Mouse (Mus musculus): ENCODE measurements around the gene Frmpd1. TPM values are rescaled to one million over a fixed set of nuclear protein-coding genes. Genes with fewer than 3 reads are reported as not detected.

Frmpd1 gene
- total and polyA plus RNA-seq, 3 experiments: not detected

DNA sequence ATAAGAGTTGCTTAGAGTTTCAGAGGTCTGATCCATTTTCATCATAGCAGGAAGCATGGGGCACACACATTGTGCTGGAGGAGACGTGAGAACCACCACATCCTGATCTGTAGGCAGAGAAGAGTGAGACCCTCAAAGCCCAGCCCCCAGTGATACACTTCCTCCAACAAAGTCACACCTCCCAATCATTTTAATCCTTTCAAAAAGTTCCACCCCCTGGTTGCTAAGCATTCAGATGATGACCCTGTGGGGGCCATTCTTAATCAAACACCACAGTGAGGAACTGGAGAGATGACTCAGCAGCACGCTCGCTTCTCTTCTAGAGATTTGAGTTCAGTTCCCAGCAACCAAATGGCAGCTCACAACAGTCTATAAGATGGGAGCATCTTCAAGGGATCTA lies 147.8 kb downstream of the Frmpd1 start:
- dilution Hi-C loops (cut with MboI; ENCODE audit: extremely low pct_ligation_motif_present, extremely low pct_unique_long_range_greater_than_20kb, low sequenced_read_pairs) (no loop called here), in situ Hi-C loops (cut with MboI; ENCODE audit: low pct_ligation_motif_present, low pct_unique_long_range_greater_than_20kb, low sequenced_read_pairs) (no loop called here)
- H3K79me2 ChIP-seq (replicated peaks; ENCODE audit: control insufficient read depth, extremely low read depth, insufficient read depth, poor library complexity, severe bottlenecking): no peaks in the 10 kb centered on the region
- TF ChIP-seq BHLHE40 (IDR thresholded peaks at IDR 0.05; ENCODE audit: low read depth, low read length) (no peak), TBP (conservative IDR thresholded peaks at IDR 0.05; ENCODE audit: low read depth, low read length) (no peak), E2F4 (IDR thresholded peaks at IDR 0.05; ENCODE audit: insufficient replicate concordance, low read depth, low read length) (no peak), HCFC1 (IDR thresholded peaks at IDR 0.05; ENCODE audit: low read depth, low read length) (no peak), CHD1 (IDR thresholded peaks at IDR 0.05; ENCODE audit: low read depth, low read length) (no peak), USF2 (conservative IDR thresholded peaks at IDR 0.05; ENCODE audit: low read depth, low read length) (no peak), JUND (conservative IDR thresholded peaks at IDR 0.05; ENCODE audit: low read depth, low read length) (no peak), USF1 (IDR thresholded peaks at IDR 0.05; ENCODE audit: low read depth, low read length) (no peak), NRF1 (IDR thresholded peaks at IDR 0.05; ENCODE audit: low read depth, low read length) (no peak), ZNF384 (IDR thresholded peaks at IDR 0.05; ENCODE audit: low read depth, low read length) (no peak), CTCF (conservative IDR thresholded peaks at IDR 0.05 in 1 of 2, IDR thresholded peaks at IDR 0.05 in 1 of 2; ENCODE audit: low read depth in 2 of 2, low read length in 2 of 2) (no peak), MXI1 (IDR thresholded peaks at IDR 0.05; ENCODE audit: low read depth, low read length) (no peak), KAT2A (IDR thresholded peaks at IDR 0.05; ENCODE audit: insufficient replicate concordance, low read length) (no peak), ZC3H11A (IDR thresholded peaks at IDR 0.05; ENCODE audit: low read depth, low read length) (no peak), TCF12 (IDR thresholded peaks at IDR 0.05; ENCODE audit: low read depth, low read length) (no peak), JUN (IDR thresholded peaks at IDR 0.05; ENCODE audit: insufficient read depth, low read depth, low read length) (no peak), SMC3 (IDR thresholded peaks at IDR 0.05; ENCODE audit: low read depth, low read length) (no peak), MEF2A (IDR thresholded peaks at IDR 0.05; ENCODE audit: borderline replicate concordance, low read depth, low read length) (no peak), MAFK (IDR thresholded peaks at IDR 0.05; ENCODE audit: insufficient replicate concordance, low read length) (no peak)
- no peak overlapping the region for H3K27ac ChIP-seq (ENCODE audit: insufficient read depth, low read depth)
- H3K36me3 ChIP-seq (replicated peaks in 1 of 2; ENCODE audit: control insufficient read depth in 1 of 2, insufficient read depth in 1 of 2, low read length in 1 of 2): no peaks in the 10 kb centered on the region
- H3K4me1 ChIP-seq (ENCODE audit: control insufficient read depth in 1 of 2, insufficient read depth in 2 of 2): peaks cover 0 to 5% of the 10 kb centered on the region in 2 experiments; a peak in 1 of 4 replicates
- H3K4me3 ChIP-seq (replicated peaks in 1 of 3; ENCODE audit: low read depth in 2 of 3, low read length in 2 of 3, poor library complexity in 1 of 3): no peak overlapping the region
- H3K4me2 ChIP-seq (ENCODE audit: insufficient read depth, low read depth, poor library complexity, severe bottlenecking): no peak overlapping the region
- H3K9ac ChIP-seq (ENCODE audit: insufficient read depth, low read depth): no peak overlapping the region
- peak; percentile 16 for DNase-seq (ENCODE audit: extremely low read depth)
- peaks cover 4% of the 10 kb centered on the region for H3K27me3 ChIP-seq (replicated peaks)
- H3K9me3 ChIP-seq (replicated peaks; ENCODE audit: low read length): no peaks in the 10 kb centered on the region

Other genes starting within 250 kb of the Frmpd1 start
- gene Grhpr, start 203.5 kb upstream of the Frmpd1 start, total RNA-seq (2012; rRNA removed): 43.4 and 76.6 TPM in 2 replicates
- 106 and 107 TPM in 2 replicates for gene Grhpr, start 203.5 kb upstream of the Frmpd1 start, total RNA-seq (2014; rRNA removed)
- gene Grhpr, start 203.5 kb upstream of the Frmpd1 start, polyA plus RNA-seq (2012; ENCODE audit: insufficient read length, low read depth): 174 and 204 TPM in 2 replicates
- 6.7 and 10.0 TPM in 2 replicates for gene Zbtb5, start 172.5 kb upstream of the Frmpd1 start, total RNA-seq (2012; rRNA removed)
- 9.4 and 10.4 TPM in 2 replicates for gene Zbtb5, start 172.5 kb upstream of the Frmpd1 start, total RNA-seq (2014; rRNA removed)
- 8.1 and 8.2 TPM in 2 replicates for gene Zbtb5, start 172.5 kb upstream of the Frmpd1 start, polyA plus RNA-seq (2012; ENCODE audit: insufficient read length, low read depth)
- 37.2 and 52.7 TPM in 2 replicates for gene Polr1e, start 166.3 kb upstream of the Frmpd1 start, total RNA-seq (2012; rRNA removed)
- gene Polr1e, start 166.3 kb upstream of the Frmpd1 start, total RNA-seq (2014; rRNA removed): 87.7 and 94.9 TPM in 2 replicates
- gene Polr1e, start 166.3 kb upstream of the Frmpd1 start, polyA plus RNA-seq (2012; ENCODE audit: insufficient read length, low read depth): 78.6 and 83.0 TPM in 2 replicates
- 0.97 and 1.4 TPM in 2 replicates for gene Fbxo10, start 100.3 kb upstream of the Frmpd1 start, total RNA-seq (2012; rRNA removed)
- 0.39 and 0.49 TPM in 2 replicates for gene Fbxo10, start 100.3 kb upstream of the Frmpd1 start, total RNA-seq (2014; rRNA removed)
- gene Fbxo10, start 100.3 kb upstream of the Frmpd1 start, polyA plus RNA-seq (2012; ENCODE audit: insufficient read length, low read depth): 0.64 and 0.71 TPM in 2 replicates
- gene Tomm5, start 76.8 kb upstream of the Frmpd1 start, total RNA-seq (2012; rRNA removed): 313 and 458 TPM in 2 replicates
- 845 and 877 TPM in 2 replicates for gene Tomm5, start 76.8 kb upstream of the Frmpd1 start, total RNA-seq (2014; rRNA removed)
- gene Tomm5, start 76.8 kb upstream of the Frmpd1 start, polyA plus RNA-seq (2012; ENCODE audit: insufficient read length, low read depth): 321 and 339 TPM in 2 replicates
- gene Trmt10b, start 112.3 kb downstream of the Frmpd1 start, total RNA-seq (2012; rRNA removed): 6.2 and 7.6 TPM in 2 replicates
- gene Trmt10b, start 112.3 kb downstream of the Frmpd1 start, total RNA-seq (2014; rRNA removed): 9.5 and 11.5 TPM in 2 replicates
- gene Trmt10b, start 112.3 kb downstream of the Frmpd1 start, polyA plus RNA-seq (2012; ENCODE audit: insufficient read length, low read depth): 13.4 and 20.5 TPM in 2 replicates
- 6.8 and 8.7 TPM in 2 replicates for gene Dcaf10, start 157.2 kb downstream of the Frmpd1 start, total RNA-seq (2012; rRNA removed)
- 11.5 and 11.6 TPM in 2 replicates for gene Dcaf10, start 157.2 kb downstream of the Frmpd1 start, total RNA-seq (2014; rRNA removed)
- gene Dcaf10, start 157.2 kb downstream of the Frmpd1 start, polyA plus RNA-seq (2012; ENCODE audit: insufficient read length, low read depth): 11.1 and 12.2 TPM in 2 replicates
- gene Exosc3, start 157.9 kb downstream of the Frmpd1 start, total RNA-seq (2012; rRNA removed): 165 and 176 TPM in 2 replicates
- gene Exosc3, start 157.9 kb downstream of the Frmpd1 start, total RNA-seq (2014; rRNA removed): 213 and 222 TPM in 2 replicates
- 255 and 317 TPM in 2 replicates for gene Exosc3, start 157.9 kb downstream of the Frmpd1 start, polyA plus RNA-seq (2012; ENCODE audit: insufficient read length, low read depth)
- 30.3 and 44.4 TPM in 2 replicates for gene Slc25a51, start 223.9 kb downstream of the Frmpd1 start, total RNA-seq (2012; rRNA removed)
- 37.1 and 44.7 TPM in 2 replicates for gene Slc25a51, start 223.9 kb downstream of the Frmpd1 start, total RNA-seq (2014; rRNA removed)
- 26.3 and 27.6 TPM in 2 replicates for gene Slc25a51, start 223.9 kb downstream of the Frmpd1 start, polyA plus RNA-seq (2012; ENCODE audit: insufficient read length, low read depth)

Data from CH12.LX (cell line).